Mouse (Mus musculus) neural tube, embryonic 11.5 days (tissue): ENCODE results near the gene Scarf2. TPM values are rescaled to one million over a fixed set of nuclear protein-coding genes. Genes with fewer than 3 reads are reported as not detected.
A peak's percentile ranks its signal among the peaks of the same experiment; 100 is the strongest.

Experiments used
- ATAC-seq: fragments of 200-750 bp; cut with Nextera tagmentation; 2 replicates; pipeline ENCODE4 v1.8.0; 2017; ENCODE audit warnings: moderate number of reproducible peaks, mild to moderate bottlenecking, moderate TSS enrichment, moderate library complexity; ENCODE audit not compliant: insufficient read depth, low FRiP score, low TSS enrichment
- DNase-seq: peaks from one replicate; pipeline ENCODE4 v3.0.0-alpha.2; 2015; ENCODE audit warnings: low spot score
- H3K27ac ChIP-seq: fragments of 300-500 bp; sonication (generic); 2 replicates; pipeline ENCODE4 v1.5.1; 2014; ENCODE audit warnings: low read depth, mild to moderate bottlenecking, low read length
- H3K27me3 ChIP-seq: fragments of 300-500 bp; sonication (generic); 2 replicates; pipeline ENCODE4 v1.6.1; 2014; ENCODE audit warnings: mild to moderate bottlenecking, low read length, mixed read lengths; ENCODE audit not compliant: control insufficient read depth, insufficient read depth
- H3K36me3 ChIP-seq: fragments of 300-500 bp; sonication (generic); 2 replicates; pipeline ENCODE4 v1.6.1; 2014; ENCODE audit warnings: mild to moderate bottlenecking, low read length, moderate library complexity, mixed read lengths; ENCODE audit not compliant: control insufficient read depth, insufficient read depth
- H3K4me1 ChIP-seq: fragments of 300-500 bp; sonication (generic); 2 replicates; pipeline ENCODE4 v1.6.1; 2014; ENCODE audit warnings: low read length, mixed read lengths; ENCODE audit not compliant: control insufficient read depth, insufficient read depth
- H3K4me2 ChIP-seq: fragments of 300-500 bp; sonication (generic); 2 replicates; pipeline ENCODE4 v1.6.1; 2014; ENCODE audit warnings: low read depth, mild to moderate bottlenecking, moderate library complexity
- H3K4me3 ChIP-seq: fragments of 300-500 bp; sonication (generic); 2 replicates; pipeline ENCODE4 v1.5.1; 2014; ENCODE audit warnings: low read depth, low read length
- H3K9ac ChIP-seq: fragments of 300-500 bp; sonication (generic); 2 replicates; pipeline ENCODE4 v1.6.1; 2014; ENCODE audit warnings: mild to moderate bottlenecking, low read length
- H3K9me3 ChIP-seq: fragments of 300-500 bp; sonication (generic); 2 replicates; pipeline ENCODE4 v1.6.1; 2016; ENCODE audit warnings: low read length; ENCODE audit not compliant: control insufficient read depth
- WGBS: fragments of 180-500 bp; shearing (Covaris S2); extraction: QIAGEN DNeasy Blood & Tissue Kit; methylation state at CpG from one replicate; pipeline ENCODE4 v1.1.7; 2014; 5-methylcytosine and 5-hydroxymethylcytosine counted together
- polyA plus RNA-seq: library from polyadenylated mRNA; unstranded; fragments of >200 nt; fragmentation: Nextera tagmentation; extraction: Ambion mirVana; gene quantifications from 2 replicates; pipeline ENCODE4 v1.2.1, GENCODE M21; 2014

The Scarf2 gene
- polyA plus RNA-seq, 1 experiment from 2014 or later, result 9.5 TPM

DNA sequence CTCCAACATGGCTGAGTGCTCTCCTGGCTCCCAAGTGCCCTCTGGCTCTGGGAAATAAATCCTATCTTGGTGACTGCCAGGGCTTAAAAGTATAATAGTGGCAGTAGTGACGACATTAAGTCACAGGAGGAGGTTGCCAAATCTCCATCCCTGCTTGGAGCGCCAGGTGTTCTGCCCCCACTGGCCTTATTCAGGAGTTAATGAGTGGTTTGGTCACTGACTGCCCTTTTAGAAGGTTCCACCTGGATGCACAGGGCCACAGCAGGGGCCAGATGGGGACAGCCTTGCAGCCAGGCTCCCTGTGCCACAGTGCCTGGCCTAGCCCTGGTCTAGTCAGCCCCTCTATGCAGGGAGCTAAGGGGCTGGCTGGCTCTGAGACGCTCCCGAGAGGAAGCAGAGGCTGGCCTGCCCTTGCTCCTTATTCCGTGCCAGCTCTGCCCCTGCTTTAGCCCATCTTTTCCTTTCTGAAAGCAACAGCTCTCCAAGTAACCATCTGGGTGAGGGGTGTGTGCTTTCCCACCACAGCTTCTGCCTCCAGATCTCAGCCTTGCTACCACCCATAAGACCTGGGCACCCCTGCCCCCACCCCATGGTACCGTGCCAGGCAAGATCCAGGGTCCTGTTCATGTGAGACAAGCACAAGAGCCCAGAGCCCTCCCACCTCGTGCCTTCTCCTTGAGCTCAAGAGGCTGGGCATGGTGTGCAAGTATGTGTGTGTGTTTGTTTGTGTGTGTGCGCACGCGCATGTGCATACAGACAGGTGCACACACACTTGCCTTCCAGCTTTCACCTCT is 33.5 kb downstream of the Scarf2 start:
- Histone ChIP-seq H3K27me3 (peaks cover 44% of the 10 kb centered on the region), H3K27ac (no peak overlapping the region), H3K36me3 (no peaks in the 10 kb centered on the region), H3K9ac (no peak overlapping the region), H3K9me3 (no peaks in the 10 kb centered on the region), H3K4me3 (no peak overlapping the region), H3K4me1 (0 out of 2 replicates have a peak, but pooled peaks cover 3% of the 10 kb centered on the region), H3K4me2 (no peak overlapping the region)
- no peak for DNase-seq
- 74% methylated on average over 10 of the region's 10 CpGs for WGBS
- ATAC-seq, result no peak

DNA sequence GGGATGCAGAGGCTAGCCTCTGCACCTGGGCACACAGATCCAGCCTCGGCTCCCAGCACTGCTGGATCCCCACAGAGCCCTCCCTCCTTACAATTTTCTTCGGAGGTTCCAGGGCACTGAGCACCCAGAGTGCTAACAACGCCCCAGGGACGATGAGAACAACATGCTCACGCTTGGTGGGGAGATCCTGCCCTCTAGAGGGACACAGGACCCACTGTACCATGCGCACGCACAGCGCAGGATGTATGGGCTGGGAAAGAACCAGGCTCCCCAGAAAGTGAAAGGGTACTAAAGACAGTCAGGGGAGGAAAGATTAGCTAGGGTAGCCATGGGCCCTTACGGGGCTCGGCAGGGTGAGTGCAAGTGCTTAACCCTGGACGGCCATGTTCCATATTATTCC is 34.7 kb downstream of the Scarf2 start:
- H3K27me3 ChIP-seq, result peaks cover 54% of the 10 kb centered on the region
- no peak overlapping the region for H3K4me2 ChIP-seq
- H3K4me1 ChIP-seq, result 0 out of 2 replicates have a peak, but pooled peaks cover 3% of the 10 kb centered on the region
- no peaks in the 10 kb centered on the region for H3K36me3 ChIP-seq
- no peak overlapping the region for H3K27ac ChIP-seq
- ATAC-seq, result no peak
- DNase-seq, result no peak
- H3K9ac ChIP-seq, result no peak overlapping the region
- H3K9me3 ChIP-seq, result no peaks in the 10 kb centered on the region
- 12% methylated on average over 11 of the region's 11 CpGs for WGBS
- no peak overlapping the region for H3K4me3 ChIP-seq

DNA sequence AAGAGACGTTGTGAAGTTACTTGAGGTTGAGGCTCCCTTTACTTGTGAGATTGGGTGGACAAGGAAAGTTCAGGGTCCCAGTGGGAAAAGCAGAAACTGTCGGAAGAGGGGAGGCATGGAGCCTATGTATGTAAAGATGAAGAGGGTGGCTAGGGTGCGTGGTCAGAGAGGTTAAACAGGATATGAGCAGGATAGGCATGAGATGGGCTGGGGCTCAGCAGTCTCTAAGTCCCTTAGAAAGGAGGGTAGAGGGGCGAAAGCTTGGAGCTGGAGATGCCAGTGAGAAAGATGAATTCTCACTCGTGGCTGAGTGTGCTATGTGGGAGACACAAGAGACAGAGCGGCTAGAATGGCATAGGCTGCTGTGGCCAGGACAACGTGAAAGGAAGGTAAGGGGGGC is 35.7 kb downstream of the Scarf2 start, which contains the start of gene B830017H08Rik:
Gene B830017H08Rik, plus strand, starts transcription at position 301 of the 400 bp plus-strand sequence.
- Histone ChIP-seq H3K36me3 (no peaks in the 10 kb centered on the region), H3K27me3 (peaks cover 54% of the 10 kb centered on the region), H3K27ac (peak within 1 kb of the TSS; percentile 44; the same call in 1 of the 2 replicates), H3K4me2 (peak within 1 kb of the TSS; percentile 95), H3K4me1 (0 out of 2 replicates have a peak, but pooled peaks cover 3% of the 10 kb centered on the region), H3K9me3 (no peaks in the 10 kb centered on the region), H3K9ac (peak within 1 kb of the TSS; percentile 70), H3K4me3 (peak within 1 kb of the TSS; percentile 59)
- ATAC-seq, result no peak
- 22% methylated on average over 7 of the region's 7 CpGs for WGBS
- DNase-seq, result no peak

DNA sequence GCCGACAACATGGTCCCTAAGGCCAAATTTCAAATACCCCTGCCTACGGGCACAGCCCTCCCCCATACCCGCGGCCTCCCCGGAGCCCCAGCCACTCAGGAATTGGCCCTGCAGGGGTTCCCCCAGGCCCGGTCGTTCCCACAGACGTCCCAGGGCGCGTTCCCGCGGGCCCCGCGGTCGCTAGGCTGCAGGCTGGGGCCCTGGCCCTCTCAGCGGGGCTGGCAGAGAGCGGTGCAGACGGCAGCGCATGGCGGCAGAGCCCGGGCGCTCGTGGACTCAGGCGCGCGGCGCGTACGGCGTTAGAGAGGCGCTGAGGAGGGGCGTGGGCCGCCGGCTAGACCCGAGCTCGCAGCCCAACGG is 36.2 kb downstream of the Scarf2 start:
- no peaks in the 10 kb centered on the region for H3K36me3 ChIP-seq
- peak overlapping the region; percentile 44; the same call in 1 of the 2 replicates for H3K27ac ChIP-seq
- peak overlapping the region; percentile 70 for H3K9ac ChIP-seq
- H3K4me2 ChIP-seq, result peak overlapping the region; percentile 95
- H3K27me3 ChIP-seq, result peaks cover 54% of the 10 kb centered on the region
- no peaks in the 10 kb centered on the region for H3K9me3 ChIP-seq
- ATAC-seq (peak; percentile 32; the same call in 1 of the 2 replicates), DNase-seq (peak; percentile 61)
- 0 out of 2 replicates have a peak, but pooled peaks cover 3% of the 10 kb centered on the region for H3K4me1 ChIP-seq
- peak overlapping the region; percentile 59 for H3K4me3 ChIP-seq
- under 1% methylated on average over 32 of the region's 37 CpGs for WGBS

DNA sequence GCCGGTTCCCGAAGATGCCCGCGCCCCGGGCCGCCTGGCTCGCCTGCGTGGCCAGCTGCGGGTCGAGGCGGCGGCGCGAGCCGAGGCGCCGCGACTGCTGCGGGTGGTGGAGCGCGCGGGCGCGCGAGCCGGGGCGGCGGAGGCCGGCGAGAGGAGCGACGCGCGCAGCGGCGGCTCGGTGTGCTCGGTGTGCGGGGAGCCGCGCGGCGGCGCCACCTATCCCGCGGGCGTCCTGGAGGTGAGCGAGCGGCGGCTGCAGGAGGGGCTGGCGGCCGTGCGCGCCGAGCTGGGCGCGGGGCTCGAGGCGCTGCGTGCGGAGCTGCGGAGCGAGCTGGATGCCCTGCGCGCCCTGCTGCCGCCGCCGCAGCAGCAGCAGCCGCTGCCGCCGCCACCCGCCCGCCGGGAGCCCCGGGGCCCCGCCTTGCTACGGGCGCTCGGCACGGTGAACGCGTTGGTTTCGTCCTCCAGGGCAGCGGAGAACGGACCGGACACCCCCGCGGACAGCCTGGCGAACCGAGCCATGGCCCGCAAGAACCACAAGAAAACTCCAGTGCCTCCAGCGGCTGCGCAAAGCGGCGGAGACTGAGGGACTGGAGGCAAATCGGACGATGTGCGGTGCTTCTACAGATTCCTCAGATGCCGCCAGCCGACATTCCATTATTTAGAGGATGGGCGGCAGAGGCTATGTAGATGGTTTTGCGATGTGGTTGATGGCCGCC is 36.8 kb downstream of the Scarf2 start:
- H3K9ac ChIP-seq, result peak overlapping the region; percentile 70
- ATAC-seq (no peak), DNase-seq (peak; percentile 60)
- no peaks in the 10 kb centered on the region for H3K9me3 ChIP-seq
- WGBS, result under 1% methylated on average over 49 of the region's 103 CpGs
- peak overlapping the region; percentile 59 for H3K4me3 ChIP-seq
- no peaks in the 10 kb centered on the region for H3K36me3 ChIP-seq
- H3K4me2 ChIP-seq, result peak overlapping the region; percentile 95
- H3K4me1 ChIP-seq, result 0 out of 2 replicates have a peak, but pooled peaks cover 3% of the 10 kb centered on the region
- peaks cover 54% of the 10 kb centered on the region for H3K27me3 ChIP-seq
- H3K27ac ChIP-seq, result peak overlapping the region; percentile 44; the same call in 1 of the 2 replicates

DNA sequence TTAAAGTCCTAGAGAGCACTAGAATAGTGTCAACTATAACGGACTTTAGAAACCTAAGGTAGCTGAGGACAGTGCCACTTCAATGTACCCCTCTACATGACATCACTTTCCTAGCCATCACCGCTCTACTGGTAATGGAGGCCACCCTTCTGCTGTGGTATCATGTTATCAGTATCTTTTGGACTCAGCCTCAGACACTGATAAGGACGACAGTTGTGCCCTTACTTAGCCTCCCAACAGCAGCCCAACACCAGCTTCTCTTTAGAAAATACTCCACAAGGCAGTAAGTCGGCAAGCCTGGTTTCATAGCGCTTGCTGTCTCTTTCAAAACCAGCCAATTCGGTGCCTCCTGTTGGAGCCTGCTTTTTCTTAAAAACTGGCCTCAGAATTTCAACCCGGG is 37.5 kb downstream of the Scarf2 start:
- ATAC-seq (no peak), DNase-seq (no peak)
- Histone ChIP-seq H3K4me2 (peak overlapping the region; percentile 95), H3K9ac (no peak overlapping the region), H3K9me3 (no peaks in the 10 kb centered on the region), H3K27ac (no peak overlapping the region), H3K27me3 (peaks cover 54% of the 10 kb centered on the region), H3K4me3 (peak overlapping the region; percentile 59; the same call in 1 of the 2 replicates), H3K36me3 (no peaks in the 10 kb centered on the region), H3K4me1 (0 out of 2 replicates have a peak, but pooled peaks cover 3% of the 10 kb centered on the region)
- 56% methylated on average over 7 of the region's 7 CpGs for WGBS

DNA sequence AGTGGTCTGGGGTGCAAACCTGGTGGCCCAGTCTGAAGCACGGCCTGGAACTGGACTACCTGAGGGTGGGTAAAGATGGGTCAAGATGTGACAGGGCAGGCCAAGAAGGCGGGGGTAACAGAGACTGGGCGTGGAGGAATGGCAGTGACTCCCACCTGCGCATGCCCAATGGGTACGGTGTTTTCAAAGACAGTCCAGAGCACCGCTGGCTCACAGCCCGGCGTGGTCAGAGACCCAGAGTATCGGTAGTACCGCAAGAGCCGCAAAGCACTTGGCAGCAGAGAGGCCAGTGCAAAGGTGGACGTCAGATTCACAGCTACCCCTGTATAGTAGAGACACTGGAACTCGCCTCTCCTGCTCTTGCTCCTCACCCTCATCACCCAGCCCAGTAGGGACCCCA is 38.4 kb downstream of the Scarf2 start:
- Histone ChIP-seq H3K4me2 (no peak overlapping the region), H3K4me3 (no peak overlapping the region), H3K27me3 (peaks cover 54% of the 10 kb centered on the region), H3K4me1 (0 out of 2 replicates have a peak, but pooled peaks cover 3% of the 10 kb centered on the region), H3K9me3 (no peaks in the 10 kb centered on the region), H3K36me3 (peaks cover 2% of the 10 kb centered on the region; the same call in 1 of the 2 replicates), H3K27ac (no peak overlapping the region), H3K9ac (no peak overlapping the region)
- 54% methylated on average over 13 of the region's 13 CpGs for WGBS
- ATAC-seq (no peak), DNase-seq (no peak)

DNA sequence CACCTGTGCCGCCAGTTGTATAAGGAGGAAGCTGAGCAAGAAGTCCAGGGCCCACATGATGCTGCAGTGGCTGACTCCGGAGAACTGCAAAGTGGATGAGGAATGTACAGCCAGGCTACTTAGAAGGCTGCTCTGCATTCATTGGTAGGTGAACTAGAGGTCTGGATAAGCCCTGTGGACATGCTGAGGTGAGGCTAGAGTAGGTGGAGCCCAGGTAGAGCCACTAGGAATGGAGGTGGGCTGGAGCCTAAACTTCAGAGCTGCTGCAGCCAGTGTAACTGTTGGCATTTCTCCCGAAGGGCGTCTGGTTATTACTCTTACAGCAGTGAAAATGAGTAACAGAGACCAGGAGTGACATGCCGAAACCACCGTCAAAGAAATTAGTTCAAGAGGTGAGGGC is 41.0 kb downstream of the Scarf2 start, which contains the start of gene Car15:
Gene Car15, minus strand, starts transcription at position 314 of the 400 bp plus-strand sequence.
- H3K36me3 ChIP-seq, result peaks cover 17% of the 10 kb centered on the region

More for the DNA sequence above, 41.0 kb downstream of the Scarf2 start, which contains the start of gene Car15:
- Histone ChIP-seq H3K9me3 (no peaks in the 10 kb centered on the region), H3K27me3 (peaks cover 35% of the 10 kb centered on the region), H3K4me1 (no peaks in the 10 kb centered on the region), H3K4me2 (no peak within 1 kb of the TSS), H3K9ac (no peak within 1 kb of the TSS), H3K4me3 (no peak within 1 kb of the TSS), H3K27ac (no peak within 1 kb of the TSS)
- ATAC-seq, result no peak
- 89% methylated on average over 6 of the region's 6 CpGs for WGBS
- DNase-seq, result no peak
